Mouse (Mus musculus): ENCODE data around the gene Sptan1. TPM values are rescaled to one million over a fixed set of nuclear protein-coding genes. Genes with fewer than 3 reads are reported as not detected.

Sptan1 gene
- polyA plus RNA-seq (2012; rRNA removed) (11.5 and 21.1 TPM in 2 replicates), polyA plus RNA-seq (2014; fragmentation: Nextera tagmentation; extraction: Ambion mirVana) (14.5 and 14.6 TPM in 2 replicates)

DNA sequence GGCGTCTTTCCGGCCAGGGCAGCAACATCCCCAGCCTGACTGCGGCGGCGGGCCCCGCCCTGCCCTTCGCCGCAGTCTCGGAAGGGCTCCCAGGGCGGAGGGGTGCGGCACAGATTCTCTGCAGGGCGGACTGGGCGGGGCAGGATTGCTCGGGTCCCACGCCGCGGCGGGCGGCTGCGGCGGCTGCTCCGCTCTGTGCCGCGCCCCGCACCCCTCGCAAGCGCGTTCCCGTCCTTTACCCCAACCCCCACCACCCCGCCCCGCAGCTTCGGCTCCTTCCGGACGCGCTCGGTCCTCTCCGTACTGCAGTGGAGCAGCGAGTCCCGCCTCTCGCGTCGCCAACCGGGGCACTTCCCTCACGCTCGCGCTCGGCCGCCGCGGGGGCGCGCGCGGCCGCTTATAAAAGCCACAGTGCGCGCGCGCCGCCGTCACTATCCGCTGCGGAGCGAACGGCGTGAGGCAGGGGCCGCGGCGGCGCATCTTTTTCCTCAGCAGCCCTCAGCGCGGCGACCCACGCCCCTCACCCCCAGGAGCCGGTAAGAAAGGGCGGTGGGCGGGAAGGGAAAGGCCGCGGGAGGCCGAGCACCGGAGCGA is at the start of gene Sptan1:
Sptan1 (plus strand) TSS at position 311 of the 594 bp plus-strand sequence.
- Histone ChIP-seq H3K9ac (replicated peaks) (peak within 1 kb of the TSS; percentile 39), H3K4me1 (replicated peaks; ENCODE audit: control insufficient read depth in 2 of 2, insufficient read depth in 2 of 2, low read length in 1 of 2) (peaks cover 0 to 9% of the 10 kb centered on the region in 2 experiments; a peak in 2 of 4 replicates), H3K27me3 (ENCODE audit: control insufficient read depth, insufficient read depth, low read length) (peaks cover 50% of the 10 kb centered on the region), H3K27ac (no peak within 1 kb of the TSS), H3K9me3 (ENCODE audit: control insufficient read depth, low read length) (no peaks in the 10 kb centered on the region), H3K4me3 (ENCODE audit: insufficient read depth in 1 of 2, low read depth in 2 of 2, low read length in 2 of 2) (peak within 1 kb of the TSS; percentile 57 to 62), H3K36me3 (replicated peaks; ENCODE audit: control insufficient read depth, insufficient read depth, low read depth) (no peaks in the 10 kb centered on the region), H3K4me2 (ENCODE audit: low read depth) (peak within 1 kb of the TSS; percentile 65)
- TF ChIP-seq EP300 (IDR thresholded peaks at IDR 0.05; ENCODE audit: low read depth) = no peak
- no peak for TF ChIP-seq CTCF (IDR thresholded peaks at IDR 0.05; ENCODE audit: low read depth)
- ATAC-seq (ENCODE audit: insufficient read depth) (peak; percentile 90), DNase-seq (ENCODE audit: low read depth in 3 of 3, low spot score in 3 of 3) (peak; percentile 43 to 56 (median 48))
- WGBS (ENCODE audit: insufficient replicate concordance) = under 1% methylated on average over 82 of the region's 82 CpGs

DNA sequence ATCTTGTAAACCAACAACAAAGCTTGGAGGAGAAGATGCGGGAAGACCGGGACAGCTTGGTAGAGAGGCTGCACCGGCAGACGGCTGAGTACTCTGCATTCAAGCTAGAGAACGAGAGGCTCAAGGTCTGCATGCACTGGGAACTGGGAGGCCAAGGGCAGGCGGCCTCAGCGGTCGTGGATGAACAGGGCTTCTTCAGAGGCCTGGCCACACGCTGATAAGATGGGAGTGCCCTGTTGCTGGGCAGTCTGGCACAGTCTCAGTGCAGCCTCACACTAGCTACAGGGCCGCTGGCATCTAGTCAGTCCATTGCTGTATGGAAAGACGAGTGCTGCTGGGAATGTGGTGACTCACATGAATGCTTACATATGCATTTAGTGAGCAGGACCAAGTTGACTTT is 47.7 kb upstream of the Sptan1 start:
- no peak overlapping the region for H3K4me3 ChIP-seq (ENCODE audit: insufficient read depth in 1 of 2, low read depth in 2 of 2, low read length in 2 of 2)
- H3K9me3 ChIP-seq (ENCODE audit: control insufficient read depth, low read length) = no peaks in the 10 kb centered on the region
- ATAC-seq (ENCODE audit: insufficient read depth) = peak; percentile 95
- no peak for TF ChIP-seq CTCF (IDR thresholded peaks at IDR 0.05; ENCODE audit: low read depth)
- TF ChIP-seq EP300 (IDR thresholded peaks at IDR 0.05; ENCODE audit: low read depth) = peak; percentile 39; the same call in 1 of the 2 replicates
- H3K27me3 ChIP-seq (ENCODE audit: control insufficient read depth, insufficient read depth, low read length) = no peaks in the 10 kb centered on the region
- peak overlapping the region; percentile 70 for H3K27ac ChIP-seq
- DNase-seq (ENCODE audit: low read depth in 3 of 3, low spot score in 3 of 3) = peak; percentile 44 to 54 (median 44)
- peaks cover 71% of the 10 kb centered on the region for H3K36me3 ChIP-seq (replicated peaks; ENCODE audit: control insufficient read depth, insufficient read depth, low read depth)
- H3K9ac ChIP-seq (replicated peaks) = peak overlapping the region; percentile 14
- H3K4me1 ChIP-seq (replicated peaks; ENCODE audit: control insufficient read depth in 2 of 2, insufficient read depth in 2 of 2, low read length in 1 of 2) = peaks cover 8 to 13% of the 10 kb centered on the region in 2 experiments
- peak overlapping the region; percentile 36 for H3K4me2 ChIP-seq (ENCODE audit: low read depth)
- 41% methylated on average over 11 of the region's 11 CpGs for WGBS (ENCODE audit: insufficient replicate concordance)

DNA sequence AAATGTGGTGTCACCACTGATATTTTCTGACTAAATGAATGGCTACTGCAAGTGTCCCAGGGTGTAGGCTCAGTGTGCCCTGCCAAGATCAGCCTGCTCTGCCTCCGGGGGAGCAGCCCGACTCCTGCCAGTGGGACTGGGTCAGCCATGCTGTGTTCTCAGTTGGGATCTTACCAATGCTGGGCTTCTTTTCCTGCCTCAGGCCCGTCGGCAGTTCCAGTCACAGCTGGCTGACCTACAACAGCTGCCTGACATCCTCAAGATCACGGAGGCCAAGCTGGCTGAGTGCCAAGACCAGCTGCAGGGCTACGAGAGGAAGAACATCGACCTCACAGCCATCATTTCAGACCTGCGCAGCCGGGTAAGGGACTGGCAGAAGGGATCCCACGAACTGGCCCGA is 43.3 kb upstream of the Sptan1 start:
- Histone ChIP-seq H3K27ac (no peak overlapping the region), H3K9me3 (ENCODE audit: control insufficient read depth, low read length) (no peaks in the 10 kb centered on the region), H3K27me3 (ENCODE audit: control insufficient read depth, insufficient read depth, low read length) (no peaks in the 10 kb centered on the region), H3K9ac (replicated peaks) (no peak overlapping the region), H3K4me2 (ENCODE audit: low read depth) (no peak overlapping the region), H3K36me3 (replicated peaks; ENCODE audit: control insufficient read depth, insufficient read depth, low read depth) (peaks cover 74% of the 10 kb centered on the region), H3K4me3 (ENCODE audit: insufficient read depth in 1 of 2, low read depth in 2 of 2, low read length in 2 of 2) (no peak overlapping the region), H3K4me1 (replicated peaks; ENCODE audit: control insufficient read depth in 2 of 2, insufficient read depth in 2 of 2, low read length in 1 of 2) (peaks cover 4 to 11% of the 10 kb centered on the region in 2 experiments)
- DNase-seq (ENCODE audit: low read depth in 3 of 3, low spot score in 3 of 3) (no peak), ATAC-seq (ENCODE audit: insufficient read depth) (no peak)
- WGBS (ENCODE audit: insufficient replicate concordance) = 74% methylated on average over 11 of the region's 11 CpGs
- TF ChIP-seq EP300 (IDR thresholded peaks at IDR 0.05; ENCODE audit: low read depth) (no peak), CTCF (IDR thresholded peaks at IDR 0.05; ENCODE audit: low read depth) (no peak)

DNA sequence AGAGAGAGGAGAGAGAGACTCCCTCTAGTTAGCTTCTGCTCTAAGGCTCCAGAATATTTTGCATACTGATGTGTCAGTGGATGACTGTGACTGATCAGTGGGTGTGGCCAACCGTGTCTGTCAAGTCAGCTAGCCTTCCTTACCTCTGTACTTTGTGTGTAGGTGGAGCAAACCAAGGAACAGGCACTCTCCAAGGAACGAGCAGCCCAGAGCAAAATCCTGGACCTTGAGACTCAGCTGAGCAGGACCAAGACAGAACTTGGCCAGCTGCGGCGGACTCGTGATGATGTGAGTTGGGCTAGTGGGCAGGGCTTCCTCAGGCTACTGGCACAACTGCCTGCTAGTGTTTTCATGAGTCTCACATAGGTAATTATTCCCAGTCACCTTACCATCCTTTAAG is 38.8 kb upstream of the Sptan1 start:
- DNase-seq (ENCODE audit: low read depth in 3 of 3, low spot score in 3 of 3) (no peak), ATAC-seq (ENCODE audit: insufficient read depth) (no peak)
- no peak overlapping the region for H3K4me3 ChIP-seq (ENCODE audit: insufficient read depth in 1 of 2, low read depth in 2 of 2, low read length in 2 of 2)
- no peaks in the 10 kb centered on the region for H3K4me1 ChIP-seq (replicated peaks; ENCODE audit: control insufficient read depth in 2 of 2, insufficient read depth in 2 of 2, low read length in 1 of 2)
- no peak overlapping the region for H3K4me2 ChIP-seq (ENCODE audit: low read depth)
- peaks cover 73% of the 10 kb centered on the region for H3K36me3 ChIP-seq (replicated peaks; ENCODE audit: control insufficient read depth, insufficient read depth, low read depth)
- H3K27ac ChIP-seq = no peak overlapping the region
- H3K9ac ChIP-seq (replicated peaks) = no peak overlapping the region
- H3K9me3 ChIP-seq (ENCODE audit: control insufficient read depth, low read length) = no peaks in the 10 kb centered on the region
- WGBS (ENCODE audit: insufficient replicate concordance) = 82% methylated on average over 5 of the region's 5 CpGs
- TF ChIP-seq CTCF (IDR thresholded peaks at IDR 0.05; ENCODE audit: low read depth) = no peak
- no peak for TF ChIP-seq EP300 (IDR thresholded peaks at IDR 0.05; ENCODE audit: low read depth)
- no peaks in the 10 kb centered on the region for H3K27me3 ChIP-seq (ENCODE audit: control insufficient read depth, insufficient read depth, low read length)

DNA sequence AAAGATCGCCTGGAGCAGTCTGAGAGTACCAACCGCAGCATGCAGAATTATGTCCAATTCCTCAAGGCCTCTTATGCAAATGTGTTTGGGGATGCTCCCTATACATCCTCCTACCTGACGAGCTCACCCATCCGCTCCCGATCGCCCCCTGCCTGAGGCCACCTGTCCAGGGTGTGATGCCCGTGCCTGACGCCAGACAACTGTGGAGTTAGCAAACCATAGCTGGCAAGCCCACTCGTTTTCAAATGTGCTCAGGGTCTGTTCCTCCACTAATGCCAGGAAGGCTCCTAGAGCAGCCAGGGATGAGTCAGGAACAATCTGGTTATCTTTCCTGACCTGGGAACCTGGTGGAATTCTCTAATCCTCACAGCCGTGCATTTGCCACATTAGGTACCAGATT is 34.9 kb upstream of the Sptan1 start:
- ATAC-seq (ENCODE audit: insufficient read depth) (no peak), DNase-seq (ENCODE audit: low read depth in 3 of 3, low spot score in 3 of 3) (no peak)
- Histone ChIP-seq H3K9ac (replicated peaks) (no peak overlapping the region), H3K4me1 (replicated peaks; ENCODE audit: control insufficient read depth in 2 of 2, insufficient read depth in 2 of 2, low read length in 1 of 2) (peaks cover 0 to 2% of the 10 kb centered on the region in 2 experiments; a peak in 1 of 4 replicates), H3K4me2 (ENCODE audit: low read depth) (no peak overlapping the region), H3K27ac (no peak overlapping the region), H3K4me3 (ENCODE audit: insufficient read depth in 1 of 2, low read depth in 2 of 2, low read length in 2 of 2) (no peak overlapping the region), H3K9me3 (ENCODE audit: control insufficient read depth, low read length) (no peaks in the 10 kb centered on the region), H3K27me3 (ENCODE audit: control insufficient read depth, insufficient read depth, low read length) (no peaks in the 10 kb centered on the region), H3K36me3 (replicated peaks; ENCODE audit: control insufficient read depth, insufficient read depth, low read depth) (peaks cover 41% of the 10 kb centered on the region)
- 84% methylated on average over 10 of the region's 10 CpGs for WGBS (ENCODE audit: insufficient replicate concordance)
- TF ChIP-seq EP300 (IDR thresholded peaks at IDR 0.05; ENCODE audit: low read depth) (no peak), CTCF (IDR thresholded peaks at IDR 0.05; ENCODE audit: low read depth) (no peak)
